Mouse (Mus musculus) thymus, postnatal 4 days (tissue): ENCODE measurements around the gene Gsc.

Source experiments
- DNase-seq: peaks from one replicate; pipeline ENCODE4 v3.0.0; 2021

The Gsc gene

DNA sequence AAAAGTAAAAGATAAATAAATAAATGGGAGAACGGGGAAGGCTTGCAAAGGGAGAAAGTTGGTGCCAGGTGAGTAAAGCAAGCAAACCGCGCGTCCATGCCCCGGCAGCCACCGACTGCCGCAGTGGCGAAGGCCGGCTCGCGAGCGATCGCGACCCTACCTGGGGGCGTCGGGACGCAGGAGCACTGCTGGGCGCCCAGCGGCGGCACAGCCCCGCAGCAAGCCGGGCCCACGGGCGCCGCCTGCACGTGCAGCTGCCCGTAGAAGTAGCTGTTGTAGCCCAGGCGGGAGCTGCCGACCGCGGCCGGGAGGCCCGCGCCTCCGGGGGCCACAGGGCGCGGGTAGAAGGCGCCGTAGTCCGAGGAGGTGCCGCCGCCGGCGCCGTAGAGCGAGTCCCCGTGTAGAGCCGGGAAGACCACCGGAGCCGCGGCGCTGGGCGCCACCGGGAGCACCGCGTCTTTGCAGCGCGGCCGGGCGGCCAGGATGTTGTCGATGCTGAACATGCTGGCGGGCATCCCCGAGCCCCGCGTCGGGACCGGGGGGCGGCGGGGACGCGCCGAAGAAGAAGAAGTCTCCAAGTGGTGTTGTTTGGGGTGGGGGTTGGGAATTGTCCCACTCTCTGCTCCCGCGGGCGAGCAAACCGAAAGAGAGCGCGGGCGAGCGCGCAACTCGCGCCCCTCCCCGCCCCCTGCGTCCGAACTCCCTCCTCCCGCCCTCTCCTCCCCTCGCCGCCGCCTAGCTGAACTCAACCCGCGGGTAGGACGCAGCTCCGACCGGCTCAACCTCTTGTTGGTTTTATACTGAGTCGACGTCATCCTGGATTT lies at the start of gene Gsc:
Gene Gsc (minus strand): TSS at position 730 of the 824 bp plus-strand sequence.
- DNase-seq = peak; percentile 27

DNA sequence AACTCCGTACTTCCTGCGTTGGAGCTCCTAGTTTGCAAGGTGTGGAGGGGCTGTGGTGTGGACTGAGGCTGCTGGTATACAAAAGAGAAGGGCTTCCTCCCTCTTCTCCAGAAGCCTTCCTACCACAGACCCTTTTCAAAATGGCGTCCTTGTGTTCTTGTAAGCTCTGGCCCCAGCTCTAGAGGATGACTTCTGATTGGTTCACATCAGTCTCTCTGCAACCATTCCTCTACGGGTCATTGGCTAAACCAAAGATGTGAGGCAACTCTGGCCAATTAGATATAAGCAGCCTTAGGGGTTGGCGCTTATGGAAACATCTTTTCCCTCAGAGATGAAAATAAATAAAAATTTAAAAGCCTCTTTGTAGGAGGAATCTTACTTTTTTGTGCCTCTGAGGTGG lies 46.6 kb upstream of the Gsc start:
- DNase-seq = no peak

DNA sequence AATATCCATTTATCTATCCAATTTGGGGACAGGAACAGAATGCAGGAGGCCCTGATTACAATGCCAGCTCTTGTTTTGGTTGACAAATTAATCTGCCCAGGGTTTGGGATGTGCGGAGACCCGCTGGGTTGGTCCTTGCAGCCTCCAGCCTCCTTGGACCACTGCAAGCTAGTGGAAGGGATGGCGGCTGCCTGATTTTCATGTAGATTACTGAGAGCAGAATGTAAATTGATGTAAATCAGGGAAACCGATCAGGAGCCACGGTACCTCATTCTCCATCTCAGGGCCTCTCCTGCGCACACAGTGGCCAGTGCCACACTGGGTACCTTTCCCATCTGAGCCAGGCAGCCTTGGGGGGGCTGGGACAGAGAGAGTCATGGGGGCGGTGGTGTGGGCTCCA lies 34.8 kb upstream of the Gsc start:
- no peak for DNase-seq

DNA sequence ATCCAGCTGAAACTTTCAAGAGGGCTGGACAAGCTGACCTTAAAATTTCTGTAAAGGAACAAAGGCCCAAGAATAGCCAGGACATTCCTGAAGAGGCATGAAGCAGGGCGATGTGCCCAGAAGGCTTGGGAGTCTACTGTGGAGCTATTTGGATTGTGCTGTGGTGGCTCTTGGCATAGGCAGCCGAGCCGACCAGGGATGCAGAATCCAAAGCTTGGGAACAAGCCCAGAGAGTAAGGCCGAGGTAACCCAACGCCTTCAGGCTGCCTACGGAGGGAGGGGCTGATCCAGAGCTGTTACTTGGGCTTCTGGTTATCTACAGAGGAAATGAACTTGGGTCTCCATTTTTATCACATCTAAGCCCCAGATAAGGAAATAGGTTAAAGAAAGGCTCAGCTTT lies 18.9 kb upstream of the Gsc start:
- no peak for DNase-seq

DNA sequence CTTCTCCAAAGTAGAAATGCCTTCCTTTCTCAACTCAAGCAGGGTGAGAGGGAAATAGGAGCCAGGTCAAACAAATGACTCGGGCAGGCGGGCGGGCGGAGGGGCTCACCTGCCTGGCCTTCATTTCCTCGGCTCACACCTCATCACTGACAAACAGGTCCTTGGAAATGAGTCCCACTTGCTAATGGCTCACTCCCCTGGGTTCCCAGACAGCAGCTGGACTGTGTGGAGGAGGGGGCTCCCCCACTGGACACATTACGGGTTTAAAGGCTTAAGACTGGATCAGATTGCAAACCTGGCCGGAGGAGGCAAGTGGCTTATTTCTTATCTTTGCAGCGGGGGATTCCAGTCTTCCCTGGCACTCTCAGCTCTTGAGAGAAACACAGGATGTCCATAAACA lies 13.1 kb upstream of the Gsc start:
- DNase-seq = no peak

DNA sequence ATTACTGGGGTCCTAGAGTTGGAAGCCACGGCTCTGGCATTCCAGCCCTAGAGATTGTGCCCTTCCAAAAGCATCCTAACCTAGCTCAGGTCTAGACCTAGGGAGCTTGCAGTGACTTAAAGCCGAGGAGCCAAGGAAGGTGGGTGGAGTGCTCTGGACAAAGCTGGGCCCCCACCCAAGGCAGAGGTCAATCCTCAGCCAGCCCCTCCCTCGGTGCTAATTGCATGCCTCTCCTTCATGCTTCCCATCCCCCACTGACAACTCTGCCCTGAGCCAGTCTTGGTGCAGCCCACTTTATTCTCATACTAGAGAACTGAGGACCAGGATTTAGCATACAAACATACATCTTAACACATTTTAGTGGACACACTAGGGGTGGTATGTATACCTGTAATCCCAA lies 12.0 kb upstream of the Gsc start:
- no peak for DNase-seq

DNA sequence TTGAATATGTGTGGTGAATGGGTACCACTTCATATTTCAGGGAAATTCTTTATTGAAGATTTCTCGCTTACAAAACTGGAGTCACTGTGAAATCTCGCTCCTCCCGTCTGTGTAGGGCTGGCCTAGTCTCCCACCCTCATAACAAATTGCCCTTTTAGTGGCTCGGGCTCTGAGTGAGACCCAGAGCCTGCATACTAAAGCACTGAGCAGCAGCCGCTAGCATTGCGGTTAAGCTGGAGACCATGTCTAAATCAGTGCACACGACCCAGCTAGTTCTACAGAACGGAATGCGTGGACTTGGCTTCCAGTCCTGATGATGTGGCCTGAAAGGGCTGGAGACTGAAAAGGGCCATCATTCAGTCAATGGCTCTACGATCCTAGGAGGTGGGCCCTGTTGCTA lies 7.9 kb upstream of the Gsc start:
- no peak for DNase-seq

DNA sequence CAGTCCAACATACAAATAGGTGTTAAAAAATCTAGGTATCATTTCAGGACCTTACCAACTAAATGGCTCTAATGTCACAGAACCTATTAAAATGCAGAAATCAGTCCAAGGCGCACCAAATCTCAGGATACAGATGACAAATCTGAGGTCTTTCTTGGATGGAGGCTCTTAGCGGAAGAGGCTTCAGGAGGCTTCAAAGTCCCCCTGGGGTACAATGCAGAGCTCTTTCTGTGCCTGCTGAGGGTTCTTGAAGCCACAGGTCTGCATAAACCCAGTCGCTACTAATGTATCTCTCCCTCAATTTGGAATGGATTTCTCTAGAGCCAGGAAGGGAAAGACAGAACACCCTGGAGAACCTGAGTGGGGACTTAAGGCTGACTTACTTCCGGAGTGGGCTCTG lies 5.1 kb upstream of the Gsc start:
- DNase-seq = no peak

DNA sequence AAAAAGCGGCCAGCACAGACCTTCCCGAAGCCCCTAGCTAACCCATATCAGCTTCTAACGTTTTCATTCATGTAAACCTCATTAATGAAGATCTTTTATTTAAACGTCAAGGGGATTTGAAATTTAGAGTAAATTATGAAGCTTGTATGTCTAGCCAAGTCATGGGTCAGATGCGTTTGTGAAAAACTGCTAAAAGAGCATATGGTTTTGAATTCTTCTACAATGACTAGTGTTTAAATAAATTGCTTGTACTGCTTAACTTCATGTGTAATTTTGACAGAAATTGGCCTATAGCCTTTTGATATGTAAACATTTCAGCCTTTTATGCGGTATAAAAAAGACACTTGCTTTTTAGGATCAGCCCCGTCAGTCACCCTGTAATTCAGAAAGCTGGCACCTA lies 4.4 kb upstream of the Gsc start:
- no peak for DNase-seq

DNA sequence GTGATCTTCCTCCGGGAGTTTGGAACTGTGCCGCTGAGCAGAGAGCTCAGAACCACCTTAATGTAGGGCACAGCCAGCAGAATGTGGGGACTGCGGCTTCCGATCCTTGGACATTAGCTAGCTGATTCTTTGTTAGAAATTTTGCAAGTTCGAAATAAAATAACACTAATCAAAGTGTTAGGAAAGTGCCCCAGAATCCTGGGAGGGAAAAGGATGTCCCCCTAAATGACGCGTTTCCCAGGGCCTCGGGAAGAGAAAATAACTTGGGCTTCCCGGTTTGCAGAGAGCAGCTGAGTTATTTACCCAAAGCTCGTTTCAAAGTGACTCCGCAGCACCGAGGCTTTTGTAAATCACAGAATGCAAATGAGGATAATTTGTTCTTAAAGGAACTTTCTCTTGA lies 3.9 kb upstream of the Gsc start:
- DNase-seq = no peak

DNA sequence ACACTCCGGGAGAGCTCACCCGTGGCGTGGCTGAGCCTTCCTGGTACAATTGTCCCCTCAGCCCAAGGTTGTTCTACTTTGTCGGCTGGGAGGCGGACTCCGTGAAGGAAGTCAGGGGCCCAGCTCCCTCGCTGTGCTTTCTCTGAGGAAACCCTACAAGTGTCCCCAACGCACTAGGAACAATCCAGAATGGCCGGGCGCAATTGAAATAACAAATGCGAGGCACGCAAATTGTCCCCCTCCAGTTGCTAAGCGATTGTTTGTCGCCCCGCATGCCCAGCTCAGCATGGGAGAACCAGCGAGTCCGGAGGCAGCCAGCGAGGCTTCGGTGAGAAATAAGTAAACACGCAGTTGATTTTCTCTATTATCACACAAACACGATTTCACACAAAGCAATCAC lies 2.8 kb upstream of the Gsc start:
- no peak for DNase-seq

DNA sequence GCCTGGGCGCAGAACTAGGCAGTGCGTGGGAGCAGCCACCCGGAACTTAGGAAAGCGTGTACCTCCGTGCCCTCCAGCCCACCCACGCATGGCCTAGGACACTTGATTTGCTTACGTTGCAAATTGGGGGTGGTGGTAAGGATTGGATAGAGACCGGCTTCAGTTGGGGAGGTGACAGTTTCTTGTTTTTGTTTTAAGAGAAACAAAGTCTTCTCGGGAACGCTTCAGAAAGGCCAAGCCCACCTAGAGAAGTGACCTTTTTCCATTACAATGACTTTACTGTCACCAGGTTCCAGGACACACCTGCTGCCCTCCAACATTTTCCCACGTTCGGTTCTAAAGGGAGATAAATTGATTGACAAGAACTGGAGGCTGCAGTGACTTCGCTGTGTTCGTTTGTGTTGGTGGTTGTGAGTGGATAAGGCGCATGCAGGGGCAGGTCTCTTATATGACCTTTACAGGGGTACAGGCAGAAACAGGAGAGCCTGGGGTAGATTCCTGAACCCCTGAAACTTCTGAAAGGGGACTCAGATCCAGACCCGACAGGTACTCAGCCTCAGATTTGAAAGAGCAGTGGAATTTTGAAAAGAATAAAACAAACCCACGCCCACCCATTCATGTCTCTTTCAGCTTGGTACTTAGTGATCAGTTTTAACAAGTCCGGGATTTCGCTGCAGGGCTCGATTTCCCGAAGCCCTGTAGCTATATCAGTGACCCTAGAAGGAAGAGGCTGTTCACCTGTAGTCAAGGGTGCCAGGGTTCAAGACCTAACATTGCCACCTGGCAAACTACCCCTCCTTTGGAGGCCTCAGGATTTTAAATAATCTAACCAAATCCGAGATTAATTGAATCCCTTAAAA lies 2.0 kb upstream of the Gsc start:
- no peak for DNase-seq

DNA sequence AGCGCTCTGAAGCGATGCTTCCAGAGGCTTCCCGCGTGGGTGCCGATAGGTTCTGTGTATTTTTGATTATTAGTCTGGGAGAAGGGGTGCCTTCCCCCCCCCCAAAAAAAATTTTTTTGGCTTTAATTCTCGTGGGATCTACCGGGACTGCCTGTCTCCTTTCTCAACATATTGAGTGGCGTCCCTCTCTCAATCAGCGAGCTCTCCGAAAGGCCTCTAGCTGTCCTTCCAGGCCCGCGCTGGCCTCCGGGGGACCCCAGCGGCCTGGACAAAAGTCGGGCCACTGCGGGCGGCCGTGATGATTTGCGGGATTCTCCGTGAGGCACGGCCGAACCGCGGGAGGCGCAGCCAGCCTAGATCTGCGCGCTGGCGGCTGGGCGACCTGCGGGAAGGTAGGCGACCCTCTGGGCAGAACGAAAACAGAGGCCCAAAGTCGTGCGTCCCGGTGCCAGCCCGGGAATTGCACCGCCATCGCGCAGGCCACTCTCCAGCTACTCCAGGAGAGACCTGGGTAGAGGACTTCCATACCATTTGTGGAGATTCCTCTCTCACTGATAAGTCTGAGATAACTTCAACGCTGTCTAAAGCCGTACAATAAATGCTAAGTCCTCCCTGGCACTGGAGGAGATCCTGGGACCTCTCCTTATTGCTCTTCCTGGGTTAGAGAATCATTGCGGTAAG lies 1.2 kb upstream of the Gsc start:
- no peak for DNase-seq

DNA sequence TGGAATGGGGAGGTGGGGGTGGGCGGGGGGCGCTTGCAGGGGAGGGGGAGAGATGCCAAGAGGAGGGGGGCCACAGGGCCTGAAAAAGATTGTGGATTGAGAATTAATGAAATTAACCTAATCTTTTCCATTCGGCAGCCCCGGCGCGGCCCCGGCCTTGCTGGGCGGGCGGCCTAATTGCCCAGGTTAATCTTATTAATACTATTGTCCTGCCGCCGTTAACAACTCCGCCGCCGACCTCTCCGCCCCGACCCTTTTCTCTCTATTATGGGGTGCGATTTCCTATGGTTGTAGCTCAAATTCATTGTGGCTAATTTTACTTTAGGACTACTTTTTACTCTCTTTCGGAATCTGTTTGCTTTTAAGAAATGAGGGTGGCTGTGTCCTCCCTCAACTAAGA lies 362 bp upstream of the Gsc start:
- DNase-seq = no peak

DNA sequence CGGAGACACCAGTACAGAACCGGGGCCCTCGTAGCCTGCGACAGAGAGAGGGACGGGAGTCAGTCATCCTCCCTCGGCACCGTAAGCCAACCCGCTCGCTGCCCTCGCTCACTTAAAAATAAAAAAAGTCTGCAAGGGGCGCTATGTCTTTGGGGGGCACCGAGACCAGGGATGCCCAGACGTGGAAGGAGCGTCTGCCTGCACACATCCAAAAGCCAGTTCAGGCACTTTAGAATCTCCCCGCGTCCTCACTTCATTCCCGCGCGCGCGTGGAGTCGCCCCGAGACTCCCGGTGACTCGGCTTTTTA lies 958 bp downstream of the Gsc start:
- DNase-seq = no peak

DNA sequence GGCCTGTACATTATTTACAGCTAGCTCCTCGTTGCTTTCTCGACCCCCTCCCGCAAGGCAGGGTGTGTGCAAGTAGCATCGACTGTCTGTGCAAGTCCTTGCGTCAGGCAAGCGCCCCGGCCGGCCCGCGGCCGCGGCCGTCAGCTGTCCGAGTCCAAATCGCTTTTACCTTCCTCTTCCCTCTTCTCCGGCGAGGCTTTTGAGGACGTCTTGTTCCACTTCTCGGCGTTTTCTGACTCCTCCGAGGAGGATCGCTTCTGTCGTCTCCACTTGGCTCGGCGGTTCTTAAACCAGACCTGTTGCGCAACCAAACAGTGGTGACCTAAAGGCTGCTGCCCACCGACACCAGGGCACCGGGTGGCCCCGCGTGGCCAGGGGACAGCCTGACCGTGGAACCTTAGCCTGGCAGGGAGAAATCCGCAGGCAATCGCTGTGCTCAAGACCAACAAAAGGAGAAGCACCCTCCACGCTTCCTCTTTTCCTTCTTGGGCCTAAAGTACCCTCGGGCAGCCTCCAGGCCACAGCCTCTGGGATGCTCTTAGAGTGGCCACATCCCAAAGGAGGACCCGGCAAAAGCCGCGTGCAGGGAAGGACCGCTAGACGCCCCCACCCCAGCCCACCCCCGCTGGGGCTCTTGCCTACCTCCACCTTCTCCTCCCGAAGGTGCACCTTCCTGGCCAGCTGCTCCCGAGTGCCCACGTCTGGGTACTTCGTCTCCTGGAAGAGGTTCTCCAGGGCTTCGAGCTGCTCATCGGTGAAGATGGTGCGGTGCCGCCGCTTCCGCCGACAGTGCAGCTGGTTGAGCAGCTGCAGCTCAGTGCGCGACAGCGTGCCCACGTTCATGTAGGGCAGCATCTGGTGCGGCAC lies 1.5 kb downstream of the Gsc start:
- peak; percentile 42 for DNase-seq

DNA sequence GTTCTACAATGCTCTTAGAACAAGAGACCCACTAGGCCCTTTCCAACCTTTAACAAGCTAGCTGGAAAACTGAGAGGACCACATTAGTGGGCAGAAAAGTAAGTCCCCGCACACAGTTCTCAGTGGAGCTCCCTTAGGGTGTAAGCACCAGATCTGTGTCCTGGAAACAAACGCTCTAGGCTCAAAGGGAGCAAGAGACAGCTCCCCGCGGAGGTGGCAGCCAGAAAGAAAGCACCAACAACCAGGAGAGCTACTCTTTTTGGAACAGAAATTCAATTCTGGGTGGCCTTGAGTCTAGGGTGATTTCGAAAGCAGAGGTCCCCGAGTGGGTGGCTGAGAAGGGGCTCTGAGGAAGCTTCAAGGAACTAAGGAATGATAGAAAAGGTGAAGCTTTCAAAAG lies 2.5 kb downstream of the Gsc start:
- no peak for DNase-seq

DNA sequence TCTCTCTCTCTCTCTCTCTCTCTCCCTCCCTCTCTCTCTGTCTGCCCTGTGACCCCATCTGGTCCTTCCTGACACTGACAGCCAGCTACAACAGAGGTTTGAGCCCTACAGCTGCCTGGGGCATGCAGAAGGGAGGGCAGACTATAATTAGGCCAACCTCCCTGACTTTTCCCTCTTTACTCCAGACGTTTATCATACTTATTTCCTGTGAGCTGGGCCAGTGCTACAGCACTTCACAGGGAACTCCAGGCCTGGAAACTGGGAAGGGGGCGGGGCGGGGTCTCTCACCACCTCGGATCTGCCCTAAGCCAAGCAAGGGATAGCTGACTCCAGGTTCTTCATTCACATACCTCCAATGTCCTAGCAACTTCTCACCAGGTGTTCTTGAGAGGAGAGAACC lies 4.3 kb downstream of the Gsc start:
- DNase-seq = no peak

DNA sequence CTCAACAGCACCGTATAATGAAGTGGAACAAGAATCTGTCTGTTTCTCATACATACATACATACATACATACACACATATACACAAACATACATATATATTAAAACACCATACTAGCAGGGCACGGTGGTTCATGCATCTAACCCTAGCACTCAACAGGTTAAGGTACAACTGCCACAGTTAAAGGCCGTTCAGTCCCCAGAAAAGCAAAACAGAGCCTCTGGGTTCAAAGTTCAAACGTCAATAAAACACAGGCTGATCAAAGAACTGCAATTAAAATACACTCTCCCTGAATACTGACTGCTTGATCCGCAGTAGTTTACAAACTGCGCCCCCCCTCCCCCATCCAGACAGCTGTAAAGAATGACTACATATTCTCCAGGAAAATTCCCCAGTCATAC lies 5.8 kb downstream of the Gsc start:
- DNase-seq = no peak

DNA sequence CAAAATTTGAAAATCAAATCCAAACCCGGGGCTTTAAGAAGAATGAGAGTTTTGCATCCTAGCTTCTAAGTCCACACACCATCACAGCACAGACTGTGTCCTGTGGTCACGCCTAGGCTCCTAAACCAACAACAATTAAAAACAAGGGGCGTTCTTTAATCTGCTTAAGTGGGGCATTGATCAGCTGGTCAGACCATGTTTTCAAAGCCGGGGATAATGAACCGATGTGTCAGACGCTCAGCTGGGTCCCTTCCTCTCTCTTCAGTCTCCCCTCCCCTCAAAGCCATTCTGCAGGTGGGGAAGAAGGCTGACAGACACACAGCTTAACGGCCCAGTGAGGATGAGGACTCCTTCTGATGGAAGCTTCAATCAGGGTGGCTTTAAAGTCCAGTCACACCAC lies 6.2 kb downstream of the Gsc start:
- no peak for DNase-seq

DNA sequence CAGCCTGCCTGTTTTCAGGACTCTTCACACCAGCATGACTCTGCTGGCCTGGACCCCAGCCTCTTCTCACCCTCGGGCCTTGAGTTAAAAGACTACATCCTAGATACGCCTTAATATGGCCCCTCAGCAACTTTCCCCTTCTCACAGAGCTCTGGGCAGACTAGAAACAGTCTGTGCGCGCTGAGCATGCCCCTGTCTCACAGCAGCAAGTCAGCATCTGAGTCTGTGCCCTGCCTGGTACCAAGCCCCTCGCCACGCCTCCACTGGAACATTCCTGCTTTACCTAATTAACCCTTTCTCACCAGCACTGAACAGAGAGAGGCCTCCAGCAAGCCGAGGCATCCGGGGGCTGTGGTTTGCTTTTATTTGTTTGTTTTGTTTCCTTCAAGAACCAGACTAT lies 11.8 kb downstream of the Gsc start:
- no peak for DNase-seq

DNA sequence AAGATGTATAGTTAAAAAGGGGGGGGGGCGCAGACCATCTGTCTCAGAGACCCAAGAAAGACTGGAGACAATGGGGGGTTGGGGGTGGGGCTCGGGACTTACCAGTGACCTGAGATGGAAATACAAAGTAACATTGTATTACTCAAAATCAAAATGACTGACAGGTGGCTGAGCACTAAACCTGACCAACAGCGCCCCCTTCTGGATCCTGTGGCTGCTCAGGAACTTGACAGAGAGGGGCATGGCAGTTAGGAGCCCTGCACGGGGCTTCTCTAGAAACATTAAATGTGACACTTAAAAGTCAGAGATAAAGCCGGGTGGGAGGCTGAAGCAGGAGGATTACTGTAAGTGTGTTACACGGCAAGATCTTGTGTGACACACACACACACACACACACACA lies 13.8 kb downstream of the Gsc start:
- DNase-seq = peak; percentile 38

DNA sequence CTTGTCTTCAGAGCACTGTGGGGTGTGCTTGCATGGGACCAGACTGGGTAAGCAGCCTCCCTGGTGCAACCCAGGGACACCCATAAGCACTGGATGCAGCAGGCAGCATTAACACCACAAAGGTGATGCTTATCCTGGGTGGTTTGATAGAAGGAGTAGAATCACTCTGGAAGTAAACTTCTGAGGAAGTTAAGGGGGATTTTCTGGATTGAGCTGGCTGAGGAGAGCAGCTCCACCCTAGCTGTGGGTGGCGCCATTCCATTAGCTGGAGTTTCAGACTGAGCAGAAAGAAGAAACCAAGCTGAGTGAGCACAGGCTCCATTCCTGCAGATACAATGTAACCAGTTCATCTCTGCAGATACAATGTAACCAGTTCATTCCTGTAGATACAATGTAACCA lies 20.1 kb downstream of the Gsc start:
- DNase-seq = no peak
